Mouse (Mus musculus) CH12.LX (cell line): ENCODE results near the gene Coq8a. TPM values are rescaled to one million over a fixed set of nuclear protein-coding genes. Genes with fewer than 3 reads are reported as not detected.

Experiments
- DNase-seq: peaks from one replicate; pipeline ENCODE4 v3.0.0-alpha.2; 2013; ENCODE audit errors: extremely low read depth
- H3K27ac ChIP-seq: 2 replicates; pipeline ENCODE4 v1.5.1; 2012; ENCODE audit warnings: low read depth, mild to moderate bottlenecking, control low read depth, moderate library complexity; ENCODE audit not compliant: insufficient read depth
- H3K27me3 ChIP-seq: replicated peaks from 2 replicates; pipeline ENCODE3; 2012; ENCODE audit warnings: inconsistent platforms
- H3K36me3 ChIP-seq, 2 experiments: replicated peaks in 1 of 2; 2 replicates each; pipeline versions ENCODE3 to v1.6.1; 2012; ENCODE audit warnings: inconsistent platforms in 1 of 2, low read length in 1 of 2, mild to moderate bottlenecking in 1 of 2, mixed read lengths in 1 of 2, moderate library complexity in 1 of 2; ENCODE audit not compliant: control insufficient read depth in 1 of 2, insufficient read depth in 1 of 2
- H3K4me1 ChIP-seq, 2 experiments: 2 replicates each; pipeline ENCODE4 v1.6.1; 2012; ENCODE audit warnings: inconsistent platforms in 1 of 2, moderate library complexity in 1 of 2; ENCODE audit not compliant: insufficient read depth in 2 of 2, control insufficient read depth in 1 of 2
- H3K4me2 ChIP-seq: 2 replicates; pipeline ENCODE4 v1.6.1; 2012; ENCODE audit warnings: low read depth, mild to moderate bottlenecking, control low read depth; ENCODE audit not compliant: poor library complexity, insufficient read depth, severe bottlenecking
- H3K4me3 ChIP-seq, 3 experiments: fragments of 150-350 bp in 1 of 3; sonication (generic) in 1 of 3; replicated peaks in 1 of 3; 2 replicates each; pipeline versions ENCODE3 to v1.5.1; 2011 to 2012; ENCODE audit warnings: low read depth in 2 of 3, low read length in 2 of 3, mild to moderate bottlenecking in 2 of 3, moderate library complexity in 2 of 3, control low read depth in 1 of 3, improper control_type of control experiment in 1 of 3, inconsistent platforms in 1 of 3, mixed read lengths in 1 of 3; ENCODE audit not compliant: poor library complexity in 1 of 3
- H3K79me2 ChIP-seq: replicated peaks from 2 replicates; pipeline ENCODE4 v1.6.1; 2012; ENCODE audit warnings: mild to moderate bottlenecking, moderate library complexity; ENCODE audit not compliant: control insufficient read depth, poor library complexity, insufficient read depth, severe bottlenecking; ENCODE audit errors: extremely low read depth
- H3K9ac ChIP-seq: 2 replicates; pipeline ENCODE4 v1.6.1; 2012; ENCODE audit warnings: low read depth, mild to moderate bottlenecking, control low read depth, moderate library complexity; ENCODE audit not compliant: insufficient read depth
- H3K9me3 ChIP-seq: replicated peaks from 2 replicates; pipeline ENCODE3; 2012; ENCODE audit warnings: low read length, inconsistent platforms, mixed read lengths
- BHLHE40 ChIP-seq: IDR thresholded peaks from 2 replicates; pipeline ENCODE4 v1.6.1; 2011; ENCODE audit warnings: mild to moderate bottlenecking, low read depth, low read length, improper control_type of control experiment
- CHD1 ChIP-seq: IDR thresholded peaks from 2 replicates; pipeline ENCODE4 v1.6.1; 2012; ENCODE audit warnings: low read depth, low read length, improper control_type of control experiment, inconsistent platforms
- CHD2 ChIP-seq: IDR thresholded peaks from 2 replicates; pipeline ENCODE4 v1.6.1; 2011; ENCODE audit warnings: low read length, improper control_type of control experiment
- CTCF ChIP-seq, 2 experiments: IDR thresholded peaks in 1 of 2; conservative IDR thresholded peaks in 1 of 2; 2 replicates each; pipeline ENCODE4 v1.5.1; 2011 to 2012; ENCODE audit warnings: low read depth in 2 of 2, low read length in 2 of 2, improper control_type of control experiment in 1 of 2, inconsistent platforms in 1 of 2, mild to moderate bottlenecking in 1 of 2, moderate library complexity in 1 of 2
- E2F4 ChIP-seq: IDR thresholded peaks from 2 replicates; pipeline ENCODE4 v1.6.1; 2011; ENCODE audit warnings: low read depth, low read length, improper control_type of control experiment; ENCODE audit not compliant: insufficient replicate concordance
- ELF1 ChIP-seq: IDR thresholded peaks from 2 replicates; pipeline ENCODE4 v1.6.1; 2014; ENCODE audit warnings: low read depth, mild to moderate bottlenecking, inconsistent platforms, low read length, improper control_type of control experiment
- EP300 ChIP-seq: IDR thresholded peaks from 2 replicates; pipeline ENCODE4 v1.6.1; 2011; ENCODE audit warnings: low read length, improper control_type of control experiment
- GABPA ChIP-seq: IDR thresholded peaks from 2 replicates; pipeline ENCODE4 v1.6.1; 2012; ENCODE audit warnings: low read depth, low read length, improper control_type of control experiment, inconsistent platforms; ENCODE audit not compliant: insufficient replicate concordance
- HCFC1 ChIP-seq: IDR thresholded peaks from 2 replicates; pipeline ENCODE4 v1.6.1; 2012; ENCODE audit warnings: low read depth, mild to moderate bottlenecking, inconsistent platforms, low read length, improper control_type of control experiment
- IRF4 ChIP-seq: IDR thresholded peaks from 2 replicates; pipeline ENCODE4 v1.6.1; 2014; ENCODE audit warnings: low read depth, mild to moderate bottlenecking, inconsistent platforms, low read length, improper control_type of control experiment
- JUN ChIP-seq: IDR thresholded peaks from 2 replicates; pipeline ENCODE4 v1.6.1; 2011; ENCODE audit warnings: low read depth, mild to moderate bottlenecking, low read length, improper control_type of control experiment, moderate library complexity; ENCODE audit not compliant: insufficient read depth
- MAX ChIP-seq: IDR thresholded peaks from 2 replicates; pipeline ENCODE4 v1.6.1; 2011; ENCODE audit warnings: low read length, improper control_type of control experiment
- MAZ ChIP-seq: IDR thresholded peaks from 2 replicates; pipeline ENCODE4 v1.6.1; 2012; ENCODE audit warnings: low read depth, mild to moderate bottlenecking, inconsistent platforms, low read length, improper control_type of control experiment, moderate library complexity
- MEF2A ChIP-seq: IDR thresholded peaks from 2 replicates; pipeline ENCODE4 v1.6.1; 2014; ENCODE audit warnings: low read depth, mild to moderate bottlenecking, inconsistent platforms, low read length, improper control_type of control experiment, borderline replicate concordance
- MXI1 ChIP-seq: IDR thresholded peaks from 2 replicates; pipeline ENCODE4 v1.6.1; 2011; ENCODE audit warnings: mild to moderate bottlenecking, low read depth, low read length, improper control_type of control experiment
- MYC ChIP-seq: IDR thresholded peaks from 2 replicates; pipeline ENCODE4 v1.6.1; 2011; ENCODE audit warnings: low read depth, mild to moderate bottlenecking, improper control_type of control experiment, low read length
- NELFE ChIP-seq: IDR thresholded peaks from 2 replicates; pipeline ENCODE4 v1.6.1; 2011; ENCODE audit warnings: low read depth, low read length, improper control_type of control experiment
- NRF1 ChIP-seq: IDR thresholded peaks from 2 replicates; pipeline ENCODE4 v1.6.1; 2014; ENCODE audit warnings: low read depth, mild to moderate bottlenecking, inconsistent platforms, low read length, improper control_type of control experiment, moderate library complexity
- PAX5 ChIP-seq: IDR thresholded peaks from 2 replicates; pipeline ENCODE4 v1.6.1; 2012; ENCODE audit warnings: low read length, inconsistent platforms, mixed read lengths
- POLR2A ChIP-seq: IDR thresholded peaks from 2 replicates; pipeline ENCODE4 v1.6.1; 2011; ENCODE audit warnings: low read depth, mild to moderate bottlenecking, improper control_type of control experiment, low read length
- POLR2AphosphoS2 ChIP-seq: IDR thresholded peaks from 2 replicates; pipeline ENCODE4 v1.6.1; 2011; ENCODE audit warnings: low read depth, low read length, improper control_type of control experiment
- RAD21 ChIP-seq: IDR thresholded peaks from 2 replicates; pipeline ENCODE4 v1.6.1; 2011; ENCODE audit warnings: low read depth, mild to moderate bottlenecking, low read length, improper control_type of control experiment, moderate library complexity
- RCOR1 ChIP-seq: conservative IDR thresholded peaks from 2 replicates; pipeline ENCODE4 v1.6.1; 2012; ENCODE audit warnings: low read depth, mild to moderate bottlenecking, inconsistent platforms, low read length, improper control_type of control experiment
- SIN3A ChIP-seq: IDR thresholded peaks from 2 replicates; pipeline ENCODE4 v1.6.1; 2012; ENCODE audit warnings: low read length, improper control_type of control experiment, inconsistent platforms
- SMC3 ChIP-seq: IDR thresholded peaks from 2 replicates; pipeline ENCODE4 v1.6.1; 2011; ENCODE audit warnings: low read depth, low read length, improper control_type of control experiment
- TBP ChIP-seq: conservative IDR thresholded peaks from 2 replicates; pipeline ENCODE4 v1.6.1; 2011; ENCODE audit warnings: low read depth, low read length, improper control_type of control experiment
- UBTF ChIP-seq: IDR thresholded peaks from 2 replicates; pipeline ENCODE4 v1.6.1; 2012; ENCODE audit warnings: low read depth, mild to moderate bottlenecking, inconsistent platforms, low read length, improper control_type of control experiment, moderate library complexity
- ZC3H11A ChIP-seq: IDR thresholded peaks from 2 replicates; pipeline ENCODE4 v1.6.1; 2012; ENCODE audit warnings: low read depth, mild to moderate bottlenecking, inconsistent platforms, low read length, improper control_type of control experiment
- ZKSCAN1 ChIP-seq: IDR thresholded peaks from 2 replicates; pipeline ENCODE4 v1.6.1; 2012; ENCODE audit warnings: low read depth, inconsistent platforms, low read length, improper control_type of control experiment, borderline replicate concordance
- ZMIZ1 ChIP-seq: IDR thresholded peaks from 2 replicates; pipeline ENCODE4 v1.6.1; 2012; ENCODE audit warnings: low read depth, mild to moderate bottlenecking, inconsistent platforms, low read length, improper control_type of control experiment
- ZNF384 ChIP-seq: IDR thresholded peaks from 2 replicates; pipeline ENCODE4 v1.6.1; 2012; ENCODE audit warnings: low read depth, low read length, improper control_type of control experiment, inconsistent platforms
- dilution Hi-C: fragments of 300-500 bp; cut with MboI; formaldehyde crosslinking; loops from 2 replicates; pipeline ENCODE4 v1.14.3; 2020; ENCODE audit warnings: low sequenced_read_pairs; ENCODE audit not compliant: extremely low pct_unique_long_range_greater_than_20kb, extremely low pct_ligation_motif_present
- in situ Hi-C: fragments of 300-500 bp; cut with MboI; formaldehyde crosslinking; loops from 3 replicates; pipeline ENCODE4 v1.14.3; 2019; ENCODE audit warnings: low sequenced_read_pairs, low pct_ligation_motif_present, low pct_unique_long_range_greater_than_20kb, mixed read lengths
- polyA plus RNA-seq: library from polyadenylated mRNA; unstranded; fragments of >175 nt; gene quantifications from 2 replicates; pipeline ENCODE4 v1.2.1, GENCODE M21; 2012; ENCODE audit warnings: low read depth; ENCODE audit not compliant: insufficient read length
- total RNA-seq, 2 experiments: library from RNA; depleted of rRNA; stranded (reverse); fragments of 300-350 nt in 1 of 2; fragments of >200 nt in 1 of 2; gene quantifications; 2 replicates each; pipeline ENCODE4 v1.2.3; 2012 to 2014

Gene Coq8a
- total and polyA plus RNA-seq, 3 experiments: 73.4 to 237 (median 88.1) TPM

DNA sequence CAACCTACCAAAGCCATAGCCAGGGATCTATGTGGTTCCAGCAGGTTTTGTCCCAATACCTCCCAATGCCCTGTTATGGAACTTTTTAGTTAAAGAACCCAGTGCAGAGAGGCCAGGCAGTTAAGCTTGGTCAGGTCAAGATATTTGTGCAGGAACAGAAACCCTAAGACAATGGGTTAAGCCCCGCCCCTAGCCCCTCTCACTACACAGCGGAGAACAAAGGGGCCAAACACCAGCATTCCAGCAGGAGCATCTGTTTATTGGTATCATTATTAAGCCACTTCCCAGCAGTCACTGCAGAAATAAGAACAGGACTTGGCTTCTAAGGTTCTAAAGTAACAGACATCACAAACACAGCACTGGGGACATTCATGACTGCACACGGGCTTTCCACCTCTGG lies 27.4 kb upstream of the Coq8a start:
- Histone ChIP-seq H3K27me3 (no peaks in the 10 kb centered on the region), H3K4me1 (peaks cover 13 to 31% of the 10 kb centered on the region in 2 experiments), H3K27ac (peak overlapping the region; percentile 44), H3K79me2 (no peaks in the 10 kb centered on the region), H3K36me3 (peaks cover 5 to 48% of the 10 kb centered on the region in 2 experiments)
- in situ Hi-C loops: no loop called here
- no peak for DNase-seq
- dilution Hi-C loops: no loop called here
- TF ChIP-seq CTCF (conservative IDR thresholded peaks at IDR 0.05 in 1 of 2, IDR thresholded peaks at IDR 0.05 in 1 of 2; ENCODE audit: low read depth in 2 of 2, low read length in 2 of 2) (no peak), HCFC1 (no peak), TBP (no peak; the same call in 1 of the 2 replicates), ELF1 (no peak), IRF4 (no peak), RCOR1 (no peak), NRF1 (no peak), POLR2AphosphoS2 (no peak), MAZ (no peak), NELFE (no peak), PAX5 (no peak), POLR2A (no peak), EP300 (no peak), ZKSCAN1 (no peak), GABPA (no peak), MYC (no peak)
- TF ChIP-seq, all 38 proteins: peak for 0
- Histone ChIP-seq H3K9me3 (no peaks in the 10 kb centered on the region), H3K4me3 (no peak overlapping the region), H3K4me2 (peak overlapping the region; percentile 30; the same call in 1 of the 2 replicates), H3K9ac (no peak overlapping the region)

DNA sequence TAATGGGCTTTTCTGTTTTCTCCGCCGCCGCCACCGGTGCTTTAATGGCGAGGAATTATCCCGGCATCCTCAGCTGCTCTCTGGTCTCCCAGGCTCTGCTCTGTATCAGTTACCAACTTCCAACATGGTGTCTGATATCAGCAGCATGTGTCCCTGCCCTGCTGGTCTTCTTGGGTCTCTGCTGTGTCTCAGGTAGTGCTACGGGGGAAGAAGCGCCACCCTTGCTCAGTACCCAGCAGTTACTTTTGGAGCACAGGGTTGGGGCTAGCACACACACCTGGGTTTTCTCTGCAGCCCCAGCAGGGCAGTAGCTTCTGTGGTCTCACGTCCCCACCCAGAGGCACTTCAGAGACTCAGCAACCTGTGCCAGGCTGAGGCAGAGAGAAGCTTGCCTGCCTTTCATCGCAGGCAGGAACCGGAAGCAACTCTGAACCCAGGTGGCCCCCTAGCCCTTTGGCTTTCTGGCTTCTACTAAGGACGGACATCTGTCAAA lies 26.9 kb upstream of the Coq8a start:
- Histone ChIP-seq H3K4me1 (peaks cover 18 to 32% of the 10 kb centered on the region in 2 experiments), H3K4me2 (peak overlapping the region; percentile 30), H3K4me3 (peak overlapping the region; percentile 24 to 37 (median 33)), H3K36me3 (peaks cover 5 to 43% of the 10 kb centered on the region in 2 experiments), H3K27ac (peak overlapping the region; percentile 44), H3K9me3 (no peaks in the 10 kb centered on the region), H3K27me3 (no peaks in the 10 kb centered on the region), H3K9ac (peak overlapping the region; percentile 39), H3K79me2 (no peaks in the 10 kb centered on the region)
- peak; percentile 69 for DNase-seq
- in situ Hi-C loops: no loop called here
- dilution Hi-C loops: no loop called here
- TF ChIP-seq SMC3 (peak; percentile 71), MXI1 (peak; percentile 64; the same call in 1 of the 2 replicates), ZNF384 (no peak), MAX (peak; percentile 45; the same call in 1 of the 2 replicates), MAZ (no peak), SIN3A (peak; percentile 83; the same call in 1 of the 2 replicates), ZC3H11A (no peak), E2F4 (no peak), JUN (no peak), MYC (0 out of 2 replicates have a peak, but pooled peaks have one; percentile 43), ZKSCAN1 (no peak), MEF2A (0 out of 2 replicates have a peak, but pooled peaks have one; percentile 9), CTCF (conservative IDR thresholded peaks at IDR 0.05 in 1 of 2, IDR thresholded peaks at IDR 0.05 in 1 of 2; ENCODE audit: low read depth in 2 of 2, low read length in 2 of 2) (peak in 1 of 2 experiments; percentile 75; a peak in 2 of 4 replicates), CHD1 (no peak), ELF1 (peak; percentile 79), IRF4 (0 out of 2 replicates have a peak, but pooled peaks have one; percentile 15), UBTF (no peak), ZMIZ1 (no peak), RAD21 (peak; percentile 86), NELFE (0 out of 2 replicates have a peak, but pooled peaks have one; percentile 4), HCFC1 (no peak), CHD2 (no peak), BHLHE40 (no peak), EP300 (no peak)
